Mouse (Mus musculus) hindbrain, embryonic 15.5 days (tissue): Measurements from ENCODE around the gene Ccdc163. TPM values are rescaled to one million over a fixed set of nuclear protein-coding genes. Genes with fewer than 3 reads are reported as not detected.

ENCODE experiments used
- ATAC-seq: fragments of 200-750 bp; cut with Nextera tagmentation; 2 replicates; pipeline ENCODE4 v1.8.0; 2017; ENCODE audit warnings: low read depth, moderate number of reproducible peaks, moderate TSS enrichment; ENCODE audit not compliant: low FRiP score
- H3K27ac ChIP-seq: fragments of 300-500 bp; sonication (generic); replicated peaks from 2 replicates; pipeline ENCODE4 v1.5.1; 2015; ENCODE audit warnings: mild to moderate bottlenecking, inconsistent platforms
- H3K27me3 ChIP-seq: fragments of 300-500 bp; sonication (generic); 2 replicates; pipeline ENCODE4 v1.6.1; 2015; ENCODE audit warnings: control low read depth, inconsistent platforms
- H3K36me3 ChIP-seq: fragments of 300-500 bp; sonication (generic); 2 replicates; pipeline ENCODE4 v1.6.1; 2015; ENCODE audit warnings: control low read depth, inconsistent platforms
- H3K4me1 ChIP-seq: fragments of 300-500 bp; sonication (generic); replicated peaks from 2 replicates; pipeline ENCODE4 v1.6.1; 2015; ENCODE audit warnings: control low read depth, inconsistent platforms
- H3K4me2 ChIP-seq: fragments of 300-500 bp; sonication (generic); 2 replicates; pipeline ENCODE4 v1.6.1; 2015; ENCODE audit warnings: moderate library complexity, mild to moderate bottlenecking, inconsistent platforms
- H3K4me3 ChIP-seq: fragments of 300-500 bp; sonication (generic); 2 replicates; pipeline ENCODE4 v1.5.1; 2015; ENCODE audit warnings: mild to moderate bottlenecking, inconsistent platforms
- H3K9ac ChIP-seq: fragments of 300-500 bp; sonication (generic); 2 replicates; pipeline ENCODE4 v1.6.1; 2015; ENCODE audit warnings: inconsistent platforms
- H3K9me3 ChIP-seq: fragments of 300-500 bp; sonication (generic); 2 replicates; pipeline ENCODE4 v1.6.1; 2016; ENCODE audit warnings: control low read depth, inconsistent platforms
- WGBS: fragments of 180-500 bp; shearing (Covaris S2); methylation state at CpG from one replicate; pipeline ENCODE4 v1.1.7; 2015; 5-methylcytosine and 5-hydroxymethylcytosine counted together
- polyA plus RNA-seq: library from polyadenylated mRNA; unstranded; fragments of >200 nt; fragmentation: Nextera tagmentation; extraction: Ambion mirVana; gene quantifications from 2 replicates; pipeline ENCODE4 v1.2.1, GENCODE M21; 2015

Ccdc163 gene
- polyA plus RNA-seq, 1 experiment from 2014 or later = 12.6 TPM

DNA sequence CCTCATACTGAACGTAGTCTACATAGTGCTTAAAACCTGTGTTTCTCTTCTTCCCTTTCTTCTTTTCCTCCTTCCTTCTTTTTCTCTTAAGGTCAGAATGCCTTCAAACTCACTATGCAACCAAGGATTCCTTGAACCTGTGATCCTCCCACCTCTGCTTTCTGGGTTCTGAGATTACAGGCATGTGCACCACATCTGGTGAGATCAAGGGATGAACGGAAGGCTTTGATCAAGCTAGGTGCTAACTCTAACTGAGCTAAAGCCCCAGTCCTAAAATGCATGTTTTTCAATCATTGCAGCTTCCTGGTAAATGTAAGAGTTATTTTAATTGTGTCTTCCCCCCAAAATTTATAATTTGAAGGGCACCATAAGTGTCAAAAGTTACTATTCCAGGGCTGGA, 26.7 kb downstream of the Ccdc163 start:
- no peak for ATAC-seq
- Histone ChIP-seq H3K36me3 (no peaks in the 10 kb centered on the region), H3K4me1 (no peaks in the 10 kb centered on the region), H3K9ac (no peak overlapping the region), H3K4me2 (no peak overlapping the region), H3K4me3 (no peak overlapping the region), H3K9me3 (no peaks in the 10 kb centered on the region), H3K27me3 (no peaks in the 10 kb centered on the region), H3K27ac (no peak overlapping the region)
- 90% methylated on average over 2 of the region's 2 CpGs for WGBS

DNA sequence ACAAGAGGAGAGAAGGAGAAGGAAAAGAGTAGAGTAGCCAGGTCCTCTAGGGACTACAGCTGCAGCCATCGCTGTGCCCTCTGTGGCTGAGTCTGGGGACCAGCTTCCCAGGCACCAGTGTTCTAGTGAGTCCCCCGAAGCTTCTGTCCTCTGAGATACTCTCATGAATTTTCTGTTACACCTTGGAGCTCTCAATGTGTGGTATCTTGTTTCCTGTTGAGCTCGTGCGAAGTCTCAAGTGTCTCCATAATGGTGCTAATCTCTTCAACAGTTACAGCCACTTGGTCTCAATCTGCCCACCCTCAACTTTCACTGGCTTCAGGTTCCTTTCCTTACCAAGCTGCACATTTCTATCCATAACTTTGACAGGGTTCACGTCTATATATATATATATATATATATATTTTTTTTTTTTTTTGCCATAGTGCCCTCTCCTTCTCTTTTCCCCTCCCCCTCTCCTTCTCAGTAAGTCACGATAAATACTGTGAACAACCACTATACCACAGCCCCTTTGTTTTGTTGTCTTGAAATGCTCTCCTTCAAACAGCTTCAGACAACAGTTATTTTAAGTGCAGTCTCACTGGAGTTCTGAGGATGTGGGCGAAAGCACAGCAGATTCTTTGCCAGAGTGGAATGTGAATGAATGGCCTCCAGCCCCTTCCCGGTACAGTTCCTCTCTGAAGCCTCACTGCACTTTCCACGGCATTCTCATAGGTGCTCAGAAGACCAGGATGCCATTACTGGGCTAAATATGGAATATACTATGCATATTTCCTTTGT, 30.9 kb downstream of the Ccdc163 start:
- Histone ChIP-seq H3K36me3 (no peaks in the 10 kb centered on the region), H3K4me1 (no peaks in the 10 kb centered on the region), H3K4me3 (no peak overlapping the region), H3K9ac (no peak overlapping the region), H3K27ac (no peak overlapping the region), H3K9me3 (no peaks in the 10 kb centered on the region), H3K27me3 (no peaks in the 10 kb centered on the region), H3K4me2 (no peak overlapping the region)
- no peak for ATAC-seq
- WGBS = 86% methylated on average over 9 of the region's 9 CpGs

- WGBS = 92% methylated on average over 2 of the region's 2 CpGs
Measured at GRCm38 (mm10) chr4:116749750-116750149, 41.4 kb downstream of the Ccdc163 start.

DNA sequence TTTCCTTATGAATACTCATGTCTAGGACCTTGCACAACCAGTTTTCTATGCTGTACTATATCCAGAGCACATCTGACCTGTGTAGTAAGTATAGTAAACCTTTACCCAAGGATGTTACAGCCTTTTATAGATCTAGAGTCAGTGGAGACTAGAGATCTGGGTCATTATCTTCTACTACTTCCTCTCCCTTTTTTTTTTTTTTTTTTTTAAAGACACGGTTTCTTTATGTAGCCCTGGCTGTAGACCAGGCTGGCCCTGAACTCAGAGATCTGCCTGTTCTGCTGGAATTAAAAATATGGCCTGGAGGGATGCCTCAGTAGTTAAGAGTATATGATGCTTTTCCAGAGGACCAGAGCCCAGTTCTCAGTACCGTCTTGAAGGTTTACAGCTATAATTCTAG, 53.6 kb downstream of the Ccdc163 start:
- Histone ChIP-seq H3K4me1 (no peaks in the 10 kb centered on the region), H3K36me3 (no peaks in the 10 kb centered on the region), H3K4me3 (no peak overlapping the region), H3K4me2 (no peak overlapping the region), H3K27me3 (no peaks in the 10 kb centered on the region), H3K9ac (no peak overlapping the region), H3K9me3 (no peaks in the 10 kb centered on the region), H3K27ac (no peak overlapping the region)
- WGBS = 86% methylated on average over 2 of the region's 2 CpGs
- ATAC-seq = no peak

More at GRCm38 (mm10) chr4:116749750-116750149, 41.4 kb downstream of the Ccdc163 start:
- no peak overlapping the region for H3K9ac ChIP-seq
- no peaks in the 10 kb centered on the region for H3K36me3 ChIP-seq
- H3K9me3 ChIP-seq = no peaks in the 10 kb centered on the region
- H3K4me3 ChIP-seq = no peak overlapping the region
- H3K4me1 ChIP-seq = no peaks in the 10 kb centered on the region
- no peak overlapping the region for H3K4me2 ChIP-seq
- ATAC-seq = no peak
- H3K27me3 ChIP-seq = no peaks in the 10 kb centered on the region
- no peak overlapping the region for H3K27ac ChIP-seq

DNA sequence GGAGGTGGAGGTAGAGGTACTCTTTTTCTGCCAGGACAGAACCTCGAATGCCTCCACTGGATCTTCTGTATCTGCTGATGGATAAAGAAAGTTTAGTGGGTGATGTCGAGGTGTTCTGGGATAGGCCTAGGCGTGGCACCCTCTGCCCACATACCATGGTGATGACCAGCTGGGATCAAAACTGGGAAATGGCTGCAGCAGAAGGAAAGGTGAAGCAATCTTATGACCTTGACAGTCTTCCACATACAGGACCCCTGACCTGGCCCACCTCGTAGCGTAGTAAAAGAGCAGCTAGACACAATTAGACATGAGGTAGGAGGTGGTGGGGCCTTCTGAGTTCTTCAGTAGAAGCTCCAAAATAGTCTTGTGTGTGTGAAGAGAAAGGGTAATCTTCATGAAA, 55.7 kb downstream of the Ccdc163 start:
- H3K9ac ChIP-seq = no peak overlapping the region
- H3K4me2 ChIP-seq = no peak overlapping the region
- WGBS = 91% methylated on average over 5 of the region's 5 CpGs
- no peaks in the 10 kb centered on the region for H3K9me3 ChIP-seq
- no peak overlapping the region for H3K27ac ChIP-seq
- H3K36me3 ChIP-seq = no peaks in the 10 kb centered on the region
- no peak for ATAC-seq
- H3K27me3 ChIP-seq = no peaks in the 10 kb centered on the region
- H3K4me1 ChIP-seq = no peaks in the 10 kb centered on the region
- H3K4me3 ChIP-seq = no peak overlapping the region

- Histone ChIP-seq H3K9me3 (no peaks in the 10 kb centered on the region), H3K27me3 (no peaks in the 10 kb centered on the region), H3K4me3 (no peak overlapping the region), H3K27ac (no peak overlapping the region), H3K36me3 (no peaks in the 10 kb centered on the region), H3K4me1 (no peaks in the 10 kb centered on the region), H3K9ac (no peak overlapping the region), H3K4me2 (no peak overlapping the region)
- 86% methylated on average over 5 of the region's 5 CpGs for WGBS
- ATAC-seq = no peak
Measured at GRCm38 (mm10) chr4:116768510-116768909, 60.2 kb downstream of the Ccdc163 start.

- ATAC-seq = no peak
- H3K4me2 ChIP-seq = no peak overlapping the region
- no peaks in the 10 kb centered on the region for H3K4me1 ChIP-seq
- no peaks in the 10 kb centered on the region for H3K27me3 ChIP-seq
- H3K9ac ChIP-seq = no peak overlapping the region
- H3K4me3 ChIP-seq = no peak overlapping the region
- no peak overlapping the region for H3K27ac ChIP-seq
- no peaks in the 10 kb centered on the region for H3K36me3 ChIP-seq
- H3K9me3 ChIP-seq = no peaks in the 10 kb centered on the region
Measured at GRCm38 (mm10) chr4:116769060-116769459, 60.8 kb downstream of the Ccdc163 start.

DNA sequence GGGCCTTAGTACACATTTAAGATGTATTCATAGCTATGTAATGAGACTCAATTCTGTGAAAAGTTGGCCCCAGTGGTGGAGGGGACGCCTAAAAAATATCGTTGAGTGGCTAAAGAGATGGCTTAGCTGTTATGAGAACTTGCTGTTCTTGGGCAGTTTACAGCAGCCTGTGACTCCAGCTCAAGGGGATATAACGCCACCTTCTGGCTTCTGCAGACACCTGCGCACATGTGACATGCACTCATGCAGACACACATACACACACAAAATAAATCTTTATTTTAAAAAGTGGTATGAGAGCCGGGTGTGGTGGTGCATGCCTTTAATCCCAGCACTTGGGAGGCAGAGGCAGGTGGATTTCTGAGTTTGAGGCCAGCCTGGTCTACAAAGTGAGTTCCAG, 68.1 kb downstream of the Ccdc163 start:
- H3K27ac ChIP-seq = no peak overlapping the region
- no peak overlapping the region for H3K4me3 ChIP-seq
- H3K4me1 ChIP-seq = no peaks in the 10 kb centered on the region
- no peak overlapping the region for H3K9ac ChIP-seq
- no peaks in the 10 kb centered on the region for H3K36me3 ChIP-seq
- no peak overlapping the region for H3K4me2 ChIP-seq
- 94% methylated on average over 5 of the region's 5 CpGs for WGBS
- H3K9me3 ChIP-seq = no peaks in the 10 kb centered on the region
- ATAC-seq = no peak
- no peaks in the 10 kb centered on the region for H3K27me3 ChIP-seq

DNA sequence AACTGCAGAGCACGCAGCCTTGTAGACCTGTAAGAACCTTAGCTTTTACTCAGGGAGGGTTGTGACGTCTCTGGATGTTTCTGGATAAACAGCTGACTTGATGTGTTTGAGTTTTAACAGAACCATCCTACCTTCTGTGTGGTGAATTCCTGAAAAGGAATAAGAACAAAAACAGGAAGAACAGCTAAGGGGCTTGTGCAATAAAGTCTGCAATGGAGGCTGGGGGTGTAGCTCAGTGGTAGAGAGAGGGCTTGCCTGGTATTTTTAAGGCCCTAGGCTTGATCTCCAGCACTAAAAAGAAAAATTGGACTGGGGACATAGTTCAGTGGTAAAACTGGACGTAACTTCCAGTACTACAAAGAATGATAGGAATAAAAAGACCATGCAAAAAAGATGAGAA, 68.8 kb downstream of the Ccdc163 start:
- no peak overlapping the region for H3K4me2 ChIP-seq
- no peaks in the 10 kb centered on the region for H3K4me1 ChIP-seq
- H3K27me3 ChIP-seq = no peaks in the 10 kb centered on the region
- H3K36me3 ChIP-seq = no peaks in the 10 kb centered on the region
- no peak for ATAC-seq
- no peak overlapping the region for H3K27ac ChIP-seq
- H3K9me3 ChIP-seq = no peaks in the 10 kb centered on the region
- no peak overlapping the region for H3K4me3 ChIP-seq
- 93% methylated on average over 3 of the region's 3 CpGs for WGBS
- H3K9ac ChIP-seq = no peak overlapping the region

GRCm38 (mm10) chr4:116780541-116780940, 72.2 kb downstream of the Ccdc163 start:
- H3K27ac ChIP-seq = no peak overlapping the region
- H3K9me3 ChIP-seq = no peaks in the 10 kb centered on the region
- no peak overlapping the region for H3K4me3 ChIP-seq
- no peak overlapping the region for H3K4me2 ChIP-seq
- no peaks in the 10 kb centered on the region for H3K4me1 ChIP-seq
- no peaks in the 10 kb centered on the region for H3K36me3 ChIP-seq
- no peak for ATAC-seq
- no peak overlapping the region for H3K9ac ChIP-seq
- 87% methylated on average over 2 of the region's 2 CpGs for WGBS
- no peaks in the 10 kb centered on the region for H3K27me3 ChIP-seq

- no peak overlapping the region for H3K9ac ChIP-seq
- no peaks in the 10 kb centered on the region for H3K4me1 ChIP-seq
- no peaks in the 10 kb centered on the region for H3K36me3 ChIP-seq
- ATAC-seq = no peak
- 36% methylated on average over 2 of the region's 2 CpGs for WGBS
- no peaks in the 10 kb centered on the region for H3K27me3 ChIP-seq
- no peak overlapping the region for H3K27ac ChIP-seq
- H3K9me3 ChIP-seq = no peaks in the 10 kb centered on the region
- H3K4me2 ChIP-seq = no peak overlapping the region
- no peak overlapping the region for H3K4me3 ChIP-seq
Measured at GRCm38 (mm10) chr4:116781366-116781765, 73.1 kb downstream of the Ccdc163 start.

GRCm38 (mm10) chr4:116782171-116782570, 73.9 kb downstream of the Ccdc163 start:
- WGBS = 9% methylated on average over 8 of the region's 8 CpGs
- H3K27ac ChIP-seq = no peak overlapping the region
- H3K4me1 ChIP-seq = no peaks in the 10 kb centered on the region
- H3K9ac ChIP-seq = no peak overlapping the region
- no peaks in the 10 kb centered on the region for H3K27me3 ChIP-seq
- H3K36me3 ChIP-seq = no peaks in the 10 kb centered on the region
- no peak overlapping the region for H3K4me3 ChIP-seq
- H3K9me3 ChIP-seq = no peaks in the 10 kb centered on the region
- ATAC-seq = no peak
- no peak overlapping the region for H3K4me2 ChIP-seq

DNA sequence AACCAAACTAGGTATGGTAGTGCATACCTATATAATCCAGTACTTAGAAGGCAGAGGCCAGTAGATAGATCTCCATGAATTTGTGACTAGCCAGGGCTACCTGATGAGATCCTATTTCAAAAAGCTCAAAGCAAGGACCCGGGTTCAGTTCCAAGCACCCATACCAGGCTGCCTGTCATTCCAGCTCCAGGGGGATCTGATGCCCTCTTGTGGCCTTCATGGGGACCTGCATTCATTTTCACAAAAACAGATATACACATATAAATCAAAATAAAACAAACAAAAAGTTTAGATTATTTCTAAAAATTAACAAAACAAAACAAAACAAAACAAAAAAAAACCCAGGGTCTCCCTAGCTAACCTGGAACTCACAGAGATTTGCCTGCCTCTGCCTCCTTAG, 78.3 kb downstream of the Ccdc163 start:
- no peaks in the 10 kb centered on the region for H3K4me1 ChIP-seq
- H3K36me3 ChIP-seq = no peaks in the 10 kb centered on the region
- H3K4me3 ChIP-seq = no peak overlapping the region
- no peak overlapping the region for H3K4me2 ChIP-seq
- H3K27ac ChIP-seq = no peak overlapping the region
- no peaks in the 10 kb centered on the region for H3K9me3 ChIP-seq
- H3K9ac ChIP-seq = no peak overlapping the region
- no peaks in the 10 kb centered on the region for H3K27me3 ChIP-seq
- ATAC-seq = no peak
- 94% methylated on average over 1 of the region's 1 CpGs for WGBS
